Mouse (Mus musculus) stomach, postnatal 0 days (tissue): ENCODE data around the gene Chka.

ENCODE experiments used
- CTCF ChIP-seq: IDR thresholded peaks from 2 replicates; pipeline ENCODE4 v1.5.1; 2016; ENCODE audit warnings: antibody characterized with exemption, low read depth, mild to moderate bottlenecking, moderate library complexity
- EP300 ChIP-seq: optimal IDR thresholded peaks from 2 replicates; pipeline ENCODE3; 2016; ENCODE audit warnings: antibody characterized with exemption

- TF ChIP-seq CTCF (no peak), EP300 (no peak)
Measured at GRCm38 (mm10) chr19:3923586-3923985, 72.0 kb downstream of the Chka start.
